In the genomic region with DNA sequence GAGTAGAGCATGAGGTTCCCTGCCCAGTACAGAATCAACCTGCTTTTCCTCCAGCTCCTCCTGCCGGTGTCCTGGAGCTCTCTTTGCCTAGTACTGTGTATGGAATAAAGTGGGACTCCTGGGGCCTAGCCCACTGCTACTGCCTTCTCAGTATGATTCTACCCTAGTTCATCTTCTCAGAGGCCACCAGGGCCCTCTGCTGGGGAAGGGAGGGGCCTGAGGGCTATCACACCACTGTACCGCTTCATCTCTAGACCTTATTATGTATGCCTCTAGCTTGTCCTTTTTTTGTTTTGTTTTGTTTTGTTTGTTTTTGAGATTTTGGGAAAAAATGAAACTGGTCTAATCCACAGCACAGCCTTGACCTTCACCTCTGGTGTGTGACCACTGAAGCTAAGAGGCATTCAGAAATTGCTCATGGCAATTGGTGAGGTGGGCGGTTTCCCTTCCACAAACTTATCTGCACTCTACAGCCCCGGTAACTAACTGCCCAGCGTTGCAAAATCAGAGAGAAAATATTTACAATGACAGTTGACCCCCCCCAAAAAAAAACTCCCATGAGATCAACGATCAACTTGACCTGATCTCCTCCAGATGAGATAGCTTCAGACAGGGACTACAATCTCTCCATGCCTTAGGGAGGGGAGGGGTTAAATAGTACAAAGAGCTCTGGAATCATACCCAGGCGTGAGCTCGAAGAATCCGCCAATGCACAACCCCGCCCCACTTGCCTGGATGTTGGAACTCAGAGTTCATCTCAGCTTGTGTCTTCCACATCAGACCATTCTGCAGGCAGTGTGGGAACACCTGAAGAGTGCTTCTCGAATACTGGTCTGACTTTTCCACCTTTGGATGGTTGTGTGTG, we compare ENCODE assay signal across 12 mouse cellular contexts.
DNase-seq lines count a peak whose midpoint lies in the region; ATAC-seq and TF ChIP-seq lines count a peak whose summit lies in the region.
"Had no signal": no experiment of that assay in that cellular context is flagged by ENCODE, and none has a peak within 500 bp of the region (broad histone marks: within the 10 kb centered on the region; RNA-seq: fewer than 3 reads in every experiment).

No protein-coding gene starts in this region.

- ATAC-seq in common myeloid progenitor, adult 5-6 weeks (replicated peaks; ENCODE audit: low read depth, poor library complexity, severe bottlenecking), result peak; percentile 90
- ATAC-seq in liver, embryonic 11.5 days (replicated peaks; ENCODE audit: low FRiP score), result peak; percentile 86
- ATAC-seq in midbrain, postnatal 0 days (ENCODE audit: low FRiP score), result no peak

- H3K27me3 ChIP-seq in liver, embryonic 11.5 days (replicated peaks; ENCODE audit: control insufficient read depth, insufficient read depth, low read length), result no peaks in the 10 kb centered on the region
- H3K27me3 ChIP-seq in midbrain, postnatal 0 days (ENCODE audit: insufficient read depth, low read length), result no peaks in the 10 kb centered on the region
- H3K27me3 ChIP-seq in hindbrain, embryonic 10.5 days (ENCODE audit: insufficient read depth, poor library complexity, severe bottlenecking), result no peaks in the 10 kb centered on the region
- H3K27me3 ChIP-seq: embryonic facial prominence, embryonic 12.5 days had no signal

- DNase-seq in lung, postnatal 14 days, result peak; percentile 22
- DNase-seq in lung, postnatal 4 days, result no peak
- DNase-seq in liver, embryonic 11.5 days (ENCODE audit: low spot score), result no peak
- peak; percentile 63 for DNase-seq in thymus, postnatal 14 days
- no peak for DNase-seq in urinary bladder, postnatal 25 days (ENCODE audit: low spot score)
- no peak for DNase-seq in midbrain, postnatal 0 days (ENCODE audit: low spot score)
- DNase-seq in hindbrain, embryonic 10.5 days (ENCODE audit: low spot score), result no peak
- DNase-seq: heart, postnatal 14 days had no signal

- WGBS in liver, embryonic 11.5 days, result 46% methylated on average over 11 of the region's 11 CpGs
- WGBS in midbrain, postnatal 0 days, result 89% methylated on average over 11 of the region's 11 CpGs
- 88% methylated on average over 11 of the region's 11 CpGs for WGBS in hindbrain, embryonic 10.5 days

- no peak overlapping the region; the same call in 1 of the 2 replicates for H3K27ac ChIP-seq in liver, embryonic 11.5 days (ENCODE audit: low read depth, low read length)
- H3K27ac ChIP-seq in midbrain, postnatal 0 days (ENCODE audit: low read depth, low read length), result no peak overlapping the region
- H3K27ac ChIP-seq in hindbrain, embryonic 10.5 days, result no peak overlapping the region
- H3K27ac ChIP-seq: embryonic facial prominence, embryonic 12.5 days; limb, embryonic 10.5 days; midbrain, embryonic 10.5 days had no signal

- no peak for TF ChIP-seq CTCF in midbrain, postnatal 0 days (IDR thresholded peaks at IDR 0.05)

- H3K4me1 ChIP-seq in liver, embryonic 11.5 days (replicated peaks; ENCODE audit: control insufficient read depth, insufficient read depth, low read length), result peaks cover 23% of the 10 kb centered on the region
- no peaks in the 10 kb centered on the region for H3K4me1 ChIP-seq in midbrain, postnatal 0 days (ENCODE audit: insufficient read depth, low read length)
- 0 out of 2 replicates have a peak, but pooled peaks cover 4% of the 10 kb centered on the region for H3K4me1 ChIP-seq in hindbrain, embryonic 10.5 days (replicated peaks)
- H3K4me1 ChIP-seq: embryonic facial prominence, embryonic 12.5 days; midbrain, embryonic 10.5 days had no signal

- H3K36me3 ChIP-seq in liver, embryonic 11.5 days (ENCODE audit: control insufficient read depth, insufficient read depth, low read length), result no peaks in the 10 kb centered on the region
- H3K36me3 ChIP-seq in midbrain, postnatal 0 days (ENCODE audit: insufficient read depth, low read length), result no peaks in the 10 kb centered on the region
- H3K36me3 ChIP-seq in hindbrain, embryonic 10.5 days, result no peaks in the 10 kb centered on the region
- H3K36me3 ChIP-seq: embryonic facial prominence, embryonic 12.5 days; limb, embryonic 10.5 days; midbrain, embryonic 10.5 days had no signal

- H3K9me3 ChIP-seq in liver, embryonic 11.5 days (ENCODE audit: control insufficient read depth, low read length), result no peaks in the 10 kb centered on the region
- H3K9me3 ChIP-seq in midbrain, postnatal 0 days (ENCODE audit: low read length), result no peaks in the 10 kb centered on the region
- 0 out of 2 replicates have a peak, but pooled peaks cover 5% of the 10 kb centered on the region for H3K9me3 ChIP-seq in hindbrain, embryonic 10.5 days
- H3K9me3 ChIP-seq: embryonic facial prominence, embryonic 12.5 days; limb, embryonic 10.5 days; midbrain, embryonic 10.5 days had no signal

- no peak overlapping the region for H3K4me3 ChIP-seq in liver, embryonic 11.5 days (ENCODE audit: low read depth, low read length)
- H3K4me3 ChIP-seq in midbrain, postnatal 0 days (ENCODE audit: low read depth, low read length), result no peak overlapping the region
- no peak overlapping the region for H3K4me3 ChIP-seq in hindbrain, embryonic 10.5 days
- H3K4me3 ChIP-seq: embryonic facial prominence, embryonic 12.5 days; limb, embryonic 10.5 days; midbrain, embryonic 10.5 days had no signal

- H3K4me2 ChIP-seq in liver, embryonic 11.5 days, result peak overlapping the region; percentile 13
- H3K4me2 ChIP-seq in midbrain, postnatal 0 days (ENCODE audit: low read depth, low read length, poor library complexity, severe bottlenecking), result no peak overlapping the region
- H3K4me2 ChIP-seq: embryonic facial prominence, embryonic 12.5 days had no signal

- no peak overlapping the region for H3K9ac ChIP-seq in liver, embryonic 11.5 days (ENCODE audit: low read depth, low read length)
- H3K9ac ChIP-seq in midbrain, postnatal 0 days (replicated peaks; ENCODE audit: low read length, poor library complexity, severe bottlenecking), result no peak overlapping the region
- H3K9ac ChIP-seq: embryonic facial prominence, embryonic 12.5 days had no signal

Comparison
In these comparisons a context has a peak if more than half of its experiments do, and no peak if none do; other contexts are left out.
1. DNase-seq: peak in lung, postnatal 14 days (single experiment) and thymus, postnatal 14 days (single experiment); none in lung, postnatal 4 days (0 of 2), liver, embryonic 11.5 days (single experiment), urinary bladder, postnatal 25 days (single experiment), midbrain, postnatal 0 days (single experiment) and hindbrain, embryonic 10.5 days (single experiment).